ENCODE assay signal across 13 mouse cellular contexts in the genomic region with DNA sequence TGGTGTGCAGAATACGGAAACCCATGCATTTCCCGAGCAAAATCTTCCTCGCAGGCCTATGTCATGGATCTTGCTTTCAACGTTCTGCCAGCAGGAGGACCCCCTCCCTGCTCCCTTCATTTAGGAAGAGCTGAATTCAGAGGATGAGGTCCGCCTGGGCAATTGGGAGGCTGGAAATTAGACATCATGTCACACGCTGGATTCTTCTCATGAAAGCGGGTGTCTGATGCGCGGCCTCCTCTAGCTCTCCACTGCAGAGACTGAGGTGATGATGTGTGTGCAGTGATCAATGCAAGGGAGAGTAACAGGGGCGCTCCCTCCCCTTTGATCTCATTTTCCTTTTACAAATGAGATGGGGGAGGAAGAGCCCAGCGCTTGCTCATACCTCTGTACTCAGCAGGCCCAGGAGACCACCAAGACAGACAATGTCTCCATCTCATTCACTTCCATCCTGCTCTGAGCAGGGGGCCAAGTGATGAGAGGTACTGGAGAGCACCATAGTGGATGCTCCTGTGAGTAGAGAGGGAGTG.
DNase-seq lines count a peak whose midpoint lies in the region; ATAC-seq and TF ChIP-seq lines count a peak whose summit lies in the region.
"Had no signal": no experiment of that assay in that cellular context is flagged by ENCODE, and none has a peak within 500 bp of the region (broad histone marks: within the 10 kb centered on the region; RNA-seq: fewer than 3 reads in every experiment).

No protein-coding gene starts in this region.

- TF ChIP-seq POLR2A in brain, embryonic 14.5 days (IDR thresholded peaks at IDR 0.05; ENCODE audit: borderline replicate concordance, extremely low read depth, insufficient read depth, insufficient read length, poor library complexity, severe bottlenecking) = no peak

- H3K4me1 ChIP-seq in heart, embryonic 13.5 days = peaks cover 7% of the 10 kb centered on the region
- H3K4me1 ChIP-seq in forebrain, embryonic 15.5 days = peaks cover 10% of the 10 kb centered on the region; the same call in 1 of the 2 replicates
- peaks cover 9% of the 10 kb centered on the region for H3K4me1 ChIP-seq in midbrain, embryonic 14.5 days (ENCODE audit: control insufficient read depth, insufficient read depth, low read length)

- no peak for ATAC-seq in heart, embryonic 13.5 days (ENCODE audit: extremely low read depth, insufficient number of reproducible peaks, low FRiP score, low TSS enrichment)
- ATAC-seq in forebrain, embryonic 15.5 days (replicated peaks) = peak; percentile 78
- peak; percentile 70 for ATAC-seq in midbrain, embryonic 14.5 days (ENCODE audit: low FRiP score, low TSS enrichment)
- ATAC-seq: inflammation-experienced regulatory T-cells, adult 6 months had no signal

- H3K36me3 ChIP-seq in heart, embryonic 13.5 days = no peaks in the 10 kb centered on the region
- H3K36me3 ChIP-seq in forebrain, embryonic 15.5 days = no peaks in the 10 kb centered on the region
- no peaks in the 10 kb centered on the region for H3K36me3 ChIP-seq in midbrain, embryonic 14.5 days (ENCODE audit: control insufficient read depth, insufficient read depth, low read length)

- 0 out of 2 replicates have a peak overlapping the region, but pooled peaks have one; percentile 20 for H3K4me2 ChIP-seq in heart, embryonic 13.5 days
- H3K4me2 ChIP-seq in forebrain, embryonic 15.5 days (replicated peaks) = no peak overlapping the region
- peak overlapping the region; percentile 24 for H3K4me2 ChIP-seq in midbrain, embryonic 14.5 days (ENCODE audit: low read length)

- no peak overlapping the region for H3K4me3 ChIP-seq in heart, embryonic 13.5 days
- no peak overlapping the region for H3K4me3 ChIP-seq in forebrain, embryonic 15.5 days
- no peak overlapping the region for H3K4me3 ChIP-seq in midbrain, embryonic 14.5 days (replicated peaks; ENCODE audit: low read depth, low read length)

- H3K9me3 ChIP-seq in heart, embryonic 13.5 days = no peaks in the 10 kb centered on the region
- no peaks in the 10 kb centered on the region for H3K9me3 ChIP-seq in forebrain, embryonic 15.5 days
- H3K9me3 ChIP-seq in midbrain, embryonic 14.5 days (ENCODE audit: control insufficient read depth, low read length) = no peaks in the 10 kb centered on the region

- H3K27me3 ChIP-seq in heart, embryonic 13.5 days (replicated peaks) = no peaks in the 10 kb centered on the region
- no peaks in the 10 kb centered on the region for H3K27me3 ChIP-seq in forebrain, embryonic 15.5 days
- H3K27me3 ChIP-seq in midbrain, embryonic 14.5 days (ENCODE audit: control insufficient read depth, insufficient read depth, low read length) = no peaks in the 10 kb centered on the region

- TF ChIP-seq CTCF in brain, embryonic 14.5 days (IDR thresholded peaks at IDR 0.05; ENCODE audit: borderline replicate concordance, extremely low read depth, insufficient read depth, insufficient read length) = peak; percentile 47; the same call in 1 of the 2 replicates

- 35% methylated on average over 11 of the region's 11 CpGs for WGBS in heart, embryonic 13.5 days
- WGBS in forebrain, embryonic 15.5 days = 14% methylated on average over 11 of the region's 11 CpGs
- WGBS in midbrain, embryonic 14.5 days = 14% methylated on average over 11 of the region's 11 CpGs

- no peak overlapping the region for H3K9ac ChIP-seq in heart, embryonic 13.5 days
- no peak overlapping the region for H3K9ac ChIP-seq in forebrain, embryonic 15.5 days (replicated peaks)
- 0 out of 2 replicates have a peak overlapping the region, but pooled peaks have one; percentile 9 for H3K9ac ChIP-seq in midbrain, embryonic 14.5 days (replicated peaks; ENCODE audit: low read length)

- H3K27ac ChIP-seq in heart, embryonic 13.5 days (replicated peaks) = no peak overlapping the region
- peak overlapping the region; percentile 7; the same call in 1 of the 2 replicates for H3K27ac ChIP-seq in forebrain, embryonic 15.5 days (replicated peaks)
- peak overlapping the region; percentile 2 for H3K27ac ChIP-seq in midbrain, embryonic 14.5 days (replicated peaks; ENCODE audit: low read depth, low read length)
- H3K27ac ChIP-seq: macrophage had no signal

- no peak for DNase-seq in heart, adult 8-10 months (ENCODE audit: low spot score)
- DNase-seq in brain, embryonic 14.5 days (ENCODE audit: low read depth) = peak; percentile 88
- peak; percentile 77 for DNase-seq in midbrain, embryonic 14.5 days
- DNase-seq in adrenal gland, postnatal 10 days = no peak
- DNase-seq in spleen, adult 12 weeks (ENCODE audit: low spot score) = no peak
- no peak for DNase-seq in layer of hippocampus, adult 18-20 months (ENCODE audit: low spot score in 2 of 2)
- DNase-seq: adrenal gland, postnatal 36 days; B cell, adult 2 months; cerebellum, postnatal 25 days had no signal

Comparison
In these comparisons a context has a peak if more than half of its experiments do, and no peak if none do; other contexts are left out.
1. DNase-seq: peak in brain, embryonic 14.5 days (single experiment) and midbrain, embryonic 14.5 days (single experiment); none in heart, adult 8-10 months (single experiment), adrenal gland, postnatal 10 days (single experiment), spleen, adult 12 weeks (single experiment) and layer of hippocampus, adult 18-20 months (0 of 2).